Mouse (Mus musculus): ENCODE results near the gene Mpo. TPM values are rescaled to one million over a fixed set of nuclear protein-coding genes. Genes with fewer than 3 reads are reported as not detected.

Mpo gene
- total and polyA plus RNA-seq, 3 experiments: 0.10 TPM; not detected in 2

DNA sequence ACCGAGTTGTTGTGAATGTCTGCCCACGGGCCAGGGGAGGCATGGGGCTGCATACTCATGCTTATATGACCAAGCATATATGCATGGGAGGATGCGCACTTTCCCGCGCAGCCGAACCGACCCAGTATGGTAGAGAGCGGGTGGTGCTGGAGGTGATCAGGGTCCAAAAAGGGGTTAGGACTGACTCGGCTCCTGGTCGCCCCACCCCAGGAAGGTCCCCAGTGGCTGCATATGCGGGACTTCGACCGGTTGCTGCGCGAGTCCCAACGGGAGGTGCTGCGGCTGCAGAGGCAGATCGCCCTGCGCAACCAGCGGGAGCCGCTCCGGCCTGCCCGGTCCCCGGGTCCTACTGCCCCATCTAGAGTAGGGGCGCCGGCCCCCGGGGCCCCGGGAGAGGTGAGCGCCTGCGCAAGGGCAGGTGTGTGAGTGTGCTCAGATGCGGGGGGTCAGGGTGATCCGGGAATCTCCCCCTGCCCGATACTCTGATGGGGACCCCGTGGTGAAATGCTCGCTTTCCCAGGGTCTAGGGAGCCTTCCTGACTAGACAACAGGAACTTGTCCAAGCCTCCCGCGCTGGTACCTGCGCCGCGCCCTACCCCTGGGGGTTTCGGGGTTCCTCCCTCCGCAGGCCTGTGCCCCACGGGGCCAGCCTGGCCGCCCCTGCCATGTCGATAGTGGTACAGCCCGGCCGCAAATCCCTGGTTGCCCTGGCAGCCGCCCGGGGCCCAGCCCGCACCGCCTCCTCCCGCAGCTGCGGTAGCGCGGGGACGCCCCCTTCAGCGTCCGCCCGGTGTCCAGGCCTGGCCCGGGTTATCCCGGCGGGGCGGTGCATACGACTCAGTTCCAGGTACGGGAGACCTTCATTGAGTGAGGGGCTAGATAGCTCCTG is 29.1 kb upstream of the Mpo start:
- intact Hi-C loops (cut with DNase I): no loop called here
- H3K27me3 ChIP-seq (ENCODE audit: control insufficient read depth, insufficient read depth, low read length): peaks cover 30% of the 10 kb centered on the region
- H3K79me2 ChIP-seq (replicated peaks; ENCODE audit: control insufficient read depth, insufficient read depth, low read length): no peaks in the 10 kb centered on the region
- peak overlapping the region; percentile 12; the same call in 1 of the 2 replicates for H3K4me3 ChIP-seq
- no peak overlapping the region for H3K9ac ChIP-seq (ENCODE audit: low read depth, low read length)
- DNase-seq: peak in 1 of 2 experiments; percentile 21
- 4% methylated on average over 65 of the region's 65 CpGs for WGBS
- H3K27ac ChIP-seq: no peak overlapping the region
- H3K36me3 ChIP-seq (ENCODE audit: control insufficient read depth, insufficient read depth, low read length): no peaks in the 10 kb centered on the region
- no peaks in the 10 kb centered on the region for H3K4me1 ChIP-seq (ENCODE audit: control insufficient read depth, insufficient read depth, low read length)
- no peak for TF ChIP-seq CTCF (IDR thresholded peaks at IDR 0.05)
- no peak for TF ChIP-seq EP300 (IDR thresholded peaks at IDR 0.05; ENCODE audit: insufficient read depth, low read depth, low read length)
- TF ChIP-seq POLR2A (IDR thresholded peaks at IDR 0.05; ENCODE audit: insufficient read depth, low read depth, low read length): no peak

DNA sequence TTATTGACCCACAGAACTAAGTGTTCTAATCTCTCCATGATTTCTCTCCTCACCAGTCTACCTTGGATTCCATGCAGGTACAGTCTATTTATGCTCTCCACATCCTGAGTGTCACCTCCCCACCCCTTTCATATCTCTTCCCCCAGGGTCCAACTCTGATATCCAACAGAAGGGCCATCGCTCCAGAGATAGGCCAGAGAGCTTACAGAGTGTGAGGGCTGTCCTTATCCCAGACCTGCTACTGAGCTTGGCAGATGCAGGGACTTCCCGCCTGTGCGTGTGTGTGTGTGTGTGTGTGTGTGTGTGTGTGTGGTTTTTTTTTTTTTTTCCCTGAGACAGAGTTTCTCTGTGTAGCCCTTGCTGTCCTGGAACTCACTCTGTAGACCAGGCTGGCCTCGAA is 24.6 kb upstream of the Mpo start:
- no peak for DNase-seq
- Histone ChIP-seq H3K79me2 (replicated peaks; ENCODE audit: control insufficient read depth, insufficient read depth, low read length) (no peaks in the 10 kb centered on the region), H3K4me3 (no peak overlapping the region), H3K27me3 (ENCODE audit: control insufficient read depth, insufficient read depth, low read length) (peaks cover 14% of the 10 kb centered on the region), H3K9ac (ENCODE audit: low read depth, low read length) (no peak overlapping the region), H3K27ac (no peak overlapping the region), H3K4me1 (ENCODE audit: control insufficient read depth, insufficient read depth, low read length) (no peaks in the 10 kb centered on the region), H3K36me3 (ENCODE audit: control insufficient read depth, insufficient read depth, low read length) (no peaks in the 10 kb centered on the region)
- TF ChIP-seq CTCF (IDR thresholded peaks at IDR 0.05) (no peak), EP300 (IDR thresholded peaks at IDR 0.05; ENCODE audit: insufficient read depth, low read depth, low read length) (no peak), POLR2A (IDR thresholded peaks at IDR 0.05; ENCODE audit: insufficient read depth, low read depth, low read length) (no peak)
- intact Hi-C loops (cut with DNase I): no loop called here
- 60% methylated on average over 4 of the region's 4 CpGs for WGBS

DNA sequence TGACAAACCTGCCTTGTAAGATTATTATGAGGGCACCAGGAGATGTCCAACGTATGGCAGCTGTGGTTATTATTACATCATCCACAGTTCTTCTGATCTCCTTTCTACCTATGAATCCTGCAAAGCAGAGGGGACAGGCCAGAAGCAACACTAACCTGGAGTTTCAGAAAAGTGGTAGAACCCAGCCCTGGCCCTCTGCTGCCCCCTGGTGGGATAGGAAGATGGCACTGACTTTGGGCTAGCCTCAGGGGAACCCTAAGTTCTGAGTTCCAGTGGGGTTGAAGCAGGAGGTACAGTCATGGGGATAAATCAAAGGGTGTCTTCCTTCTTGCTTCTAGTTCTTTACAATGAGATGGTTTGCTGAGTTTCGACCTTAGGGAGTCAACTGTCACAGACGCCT is 22.4 kb upstream of the Mpo start:
- 49% methylated on average over 3 of the region's 3 CpGs for WGBS
- Histone ChIP-seq H3K79me2 (replicated peaks; ENCODE audit: control insufficient read depth, insufficient read depth, low read length) (no peaks in the 10 kb centered on the region), H3K4me3 (no peak overlapping the region), H3K36me3 (ENCODE audit: control insufficient read depth, insufficient read depth, low read length) (no peaks in the 10 kb centered on the region), H3K4me1 (ENCODE audit: control insufficient read depth, insufficient read depth, low read length) (no peaks in the 10 kb centered on the region), H3K27ac (no peak overlapping the region), H3K27me3 (ENCODE audit: control insufficient read depth, insufficient read depth, low read length) (no peaks in the 10 kb centered on the region; the same call in 1 of the 2 replicates), H3K9ac (ENCODE audit: low read depth, low read length) (no peak overlapping the region)
- intact Hi-C loops (cut with DNase I): loop anchor here (1.0 to 2.0 kb wide), 2 partner anchors 109 to 556 kb away; partner anchors contain the start of gene Rnf43
- 0 out of 2 replicates have a peak, but pooled peaks have one; percentile 22 for TF ChIP-seq EP300 (IDR thresholded peaks at IDR 0.05; ENCODE audit: insufficient read depth, low read depth, low read length)
- no peak for TF ChIP-seq POLR2A (IDR thresholded peaks at IDR 0.05; ENCODE audit: insufficient read depth, low read depth, low read length)
- peak; percentile 95 for TF ChIP-seq CTCF (IDR thresholded peaks at IDR 0.05)
- DNase-seq: peak; percentile 55 to 73

DNA sequence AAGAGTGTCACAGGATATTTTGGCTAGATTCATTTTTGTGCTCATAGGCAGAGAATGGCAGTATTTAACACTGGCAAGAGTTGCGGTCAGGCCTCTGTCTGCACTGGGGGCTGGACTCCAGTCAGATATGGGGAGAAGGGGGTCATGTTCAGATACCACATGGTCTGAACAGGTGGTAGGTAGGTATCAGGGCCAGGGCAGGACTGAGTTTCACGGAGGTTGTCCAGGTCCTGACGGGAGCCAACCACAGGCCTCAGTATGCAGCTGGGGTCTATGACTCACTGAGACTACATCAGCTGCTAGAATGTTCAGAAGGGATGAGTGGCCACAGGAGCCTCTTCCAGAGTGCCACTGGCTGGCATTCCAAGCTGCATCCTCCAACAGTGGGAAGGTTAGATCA is 21.0 kb upstream of the Mpo start:
- no peak for TF ChIP-seq POLR2A (IDR thresholded peaks at IDR 0.05; ENCODE audit: insufficient read depth, low read depth, low read length)
- no peak for TF ChIP-seq EP300 (IDR thresholded peaks at IDR 0.05; ENCODE audit: insufficient read depth, low read depth, low read length)
- no peak for TF ChIP-seq CTCF (IDR thresholded peaks at IDR 0.05)
- Histone ChIP-seq H3K27me3 (ENCODE audit: control insufficient read depth, insufficient read depth, low read length) (no peaks in the 10 kb centered on the region), H3K36me3 (ENCODE audit: control insufficient read depth, insufficient read depth, low read length) (no peaks in the 10 kb centered on the region), H3K4me3 (no peak overlapping the region), H3K4me1 (ENCODE audit: control insufficient read depth, insufficient read depth, low read length) (no peaks in the 10 kb centered on the region), H3K79me2 (replicated peaks; ENCODE audit: control insufficient read depth, insufficient read depth, low read length) (no peaks in the 10 kb centered on the region), H3K9ac (ENCODE audit: low read depth, low read length) (no peak overlapping the region), H3K27ac (no peak overlapping the region)
- no peak for DNase-seq
- 87% methylated on average over 3 of the region's 3 CpGs for WGBS
- intact Hi-C loops (cut with DNase I): no loop called here

DNA sequence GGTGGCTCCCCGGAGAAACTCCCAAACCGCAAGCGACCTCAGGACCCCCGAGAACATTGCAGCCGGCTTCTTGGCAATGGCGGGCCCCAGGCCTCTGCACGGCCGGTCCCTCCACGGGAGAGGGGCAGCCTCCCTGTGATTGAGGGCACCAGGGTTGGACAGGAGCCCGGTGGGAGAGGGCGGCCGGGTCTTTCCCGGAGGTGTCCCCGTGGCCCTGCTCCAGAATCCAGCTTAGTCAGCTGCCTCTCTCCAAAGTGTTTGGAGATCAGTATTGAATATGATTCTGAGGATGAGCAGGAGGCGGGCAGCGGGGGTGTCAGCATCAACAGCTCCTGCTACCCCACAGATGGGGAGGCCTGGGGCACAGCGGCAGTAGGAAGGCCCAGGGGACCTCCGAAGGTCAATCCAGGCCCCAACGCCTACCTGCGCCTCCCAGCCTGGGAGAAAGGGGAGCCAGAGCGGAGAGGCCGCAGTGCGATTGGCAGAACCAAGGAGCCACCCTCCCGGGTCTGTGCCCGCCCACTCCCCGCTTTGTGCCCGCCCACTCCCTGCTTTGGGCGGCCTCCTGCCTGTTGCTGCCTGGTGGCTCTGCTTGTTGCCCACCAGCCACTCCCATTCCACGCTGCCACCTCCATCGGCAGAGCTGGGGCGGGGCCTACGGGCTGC is 15.1 kb upstream of the Mpo start:
- no peak overlapping the region for H3K9ac ChIP-seq (ENCODE audit: low read depth, low read length)
- no peak overlapping the region for H3K27ac ChIP-seq
- H3K4me3 ChIP-seq: peak overlapping the region; percentile 18; the same call in 1 of the 2 replicates
- DNase-seq: peak in 1 of 2 experiments; percentile 41
- no peak for TF ChIP-seq EP300 (IDR thresholded peaks at IDR 0.05; ENCODE audit: insufficient read depth, low read depth, low read length)
- H3K79me2 ChIP-seq (replicated peaks; ENCODE audit: control insufficient read depth, insufficient read depth, low read length): no peaks in the 10 kb centered on the region
- H3K36me3 ChIP-seq (ENCODE audit: control insufficient read depth, insufficient read depth, low read length): no peaks in the 10 kb centered on the region
- intact Hi-C loops (cut with DNase I): no loop called here
- H3K27me3 ChIP-seq (ENCODE audit: control insufficient read depth, insufficient read depth, low read length): peaks cover 1% of the 10 kb centered on the region; the same call in 1 of the 2 replicates
- 11% methylated on average over 32 of the region's 32 CpGs for WGBS
- H3K4me1 ChIP-seq (ENCODE audit: control insufficient read depth, insufficient read depth, low read length): no peaks in the 10 kb centered on the region

DNA sequence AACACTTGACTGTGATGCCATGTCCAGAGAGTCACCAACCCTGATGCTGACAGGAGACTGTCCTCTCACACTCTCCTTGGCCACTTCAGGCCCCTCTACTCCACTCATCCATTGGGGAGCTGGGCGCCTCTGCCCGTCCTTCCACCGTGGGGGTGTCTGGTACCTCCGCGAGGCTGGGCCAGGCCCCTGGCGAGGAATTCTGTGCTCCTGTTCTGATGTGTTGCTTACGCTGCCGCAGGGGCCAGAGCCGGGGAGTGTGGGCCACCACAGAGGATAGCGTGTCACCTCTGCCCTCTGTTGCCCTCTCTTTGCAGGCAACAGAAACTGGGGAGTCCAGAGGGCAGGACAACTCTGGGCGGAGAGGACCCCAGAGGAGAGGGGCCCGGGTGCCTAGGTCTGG is 14.5 kb upstream of the Mpo start:
- Histone ChIP-seq H3K36me3 (ENCODE audit: control insufficient read depth, insufficient read depth, low read length) (no peaks in the 10 kb centered on the region), H3K27ac (no peak overlapping the region), H3K27me3 (ENCODE audit: control insufficient read depth, insufficient read depth, low read length) (peaks cover 1% of the 10 kb centered on the region; the same call in 1 of the 2 replicates), H3K4me1 (ENCODE audit: control insufficient read depth, insufficient read depth, low read length) (no peaks in the 10 kb centered on the region), H3K4me3 (no peak overlapping the region), H3K79me2 (replicated peaks; ENCODE audit: control insufficient read depth, insufficient read depth, low read length) (no peaks in the 10 kb centered on the region), H3K9ac (ENCODE audit: low read depth, low read length) (no peak overlapping the region)
- intact Hi-C loops (cut with DNase I): no loop called here
- TF ChIP-seq EP300 (IDR thresholded peaks at IDR 0.05; ENCODE audit: insufficient read depth, low read depth, low read length): no peak
- TF ChIP-seq POLR2A (IDR thresholded peaks at IDR 0.05; ENCODE audit: insufficient read depth, low read depth, low read length): no peak
- TF ChIP-seq CTCF (IDR thresholded peaks at IDR 0.05): no peak
- 38% methylated on average over 12 of the region's 12 CpGs for WGBS
- DNase-seq: no peak

All from heart, adult 2 months (tissue).